Mouse (Mus musculus): ENCODE measurements around the gene 1110032F04Rik. TPM values are rescaled to one million over a fixed set of nuclear protein-coding genes. Genes with fewer than 3 reads are reported as not detected.

Gene 1110032F04Rik
- polyA plus RNA-seq, 1 experiment from 2014 or later: 4.5 TPM

Other genes starting within 250 kb of the 1110032F04Rik start
- gene Il12a, start 178.9 kb upstream of the 1110032F04Rik start, polyA plus RNA-seq (2016; fragmentation: Nextera tagmentation; extraction: Ambion mirVana): 0.18 TPM in 1 of 2 replicates, not detected in the other
- gene Ift80, start 135.0 kb downstream of the 1110032F04Rik start, polyA plus RNA-seq (2016; fragmentation: Nextera tagmentation; extraction: Ambion mirVana): 15.9 and 18.2 TPM in 2 replicates
- gene Smc4, start 135.2 kb downstream of the 1110032F04Rik start, polyA plus RNA-seq (2016; fragmentation: Nextera tagmentation; extraction: Ambion mirVana): 131 TPM in 2 replicates
- 122 and 125 TPM in 2 replicates for gene Trim59, start 175.2 kb downstream of the 1110032F04Rik start, polyA plus RNA-seq (2016; fragmentation: Nextera tagmentation; extraction: Ambion mirVana)